Mouse (Mus musculus): Measurements from ENCODE around the gene Zc3h12c. TPM values are rescaled to one million over a fixed set of nuclear protein-coding genes. Genes with fewer than 3 reads are reported as not detected.
A peak's percentile ranks its signal among the peaks of the same experiment; 100 is the strongest.

The Zc3h12c gene
- polyA plus RNA-seq, 3 experiments from 2014 or later, result 1.0 to 2.6 (median 1.8) TPM

GRCm38 (mm10) chr9:52098600-52098999 is 69.8 kb downstream of the Zc3h12c start:
- ATAC-seq, result peak; percentile 43

GRCm38 (mm10) chr9:52097386-52097785 is 71.0 kb downstream of the Zc3h12c start:
- ATAC-seq, result no peak

DNA sequence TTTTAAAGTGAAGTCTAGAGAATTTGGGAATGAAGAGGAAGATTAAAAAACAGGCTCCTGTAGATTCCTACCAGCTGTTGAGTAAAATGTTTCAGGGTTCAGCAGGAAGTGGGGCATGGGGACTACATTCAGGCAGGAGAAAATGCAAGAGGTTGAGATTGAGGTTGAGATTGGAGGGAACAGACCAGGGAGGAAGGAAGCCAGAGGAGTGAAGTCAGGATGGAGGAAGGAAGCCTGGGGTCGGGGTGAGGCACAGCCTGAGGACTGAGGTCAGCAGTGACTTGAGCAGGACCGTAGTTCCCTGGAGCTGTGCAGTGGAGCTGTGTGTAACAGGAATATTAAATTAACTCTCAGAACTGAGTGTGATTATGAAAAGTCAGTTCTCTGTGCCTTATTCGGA is 72.7 kb downstream of the Zc3h12c start:
- ATAC-seq, result no peak

DNA sequence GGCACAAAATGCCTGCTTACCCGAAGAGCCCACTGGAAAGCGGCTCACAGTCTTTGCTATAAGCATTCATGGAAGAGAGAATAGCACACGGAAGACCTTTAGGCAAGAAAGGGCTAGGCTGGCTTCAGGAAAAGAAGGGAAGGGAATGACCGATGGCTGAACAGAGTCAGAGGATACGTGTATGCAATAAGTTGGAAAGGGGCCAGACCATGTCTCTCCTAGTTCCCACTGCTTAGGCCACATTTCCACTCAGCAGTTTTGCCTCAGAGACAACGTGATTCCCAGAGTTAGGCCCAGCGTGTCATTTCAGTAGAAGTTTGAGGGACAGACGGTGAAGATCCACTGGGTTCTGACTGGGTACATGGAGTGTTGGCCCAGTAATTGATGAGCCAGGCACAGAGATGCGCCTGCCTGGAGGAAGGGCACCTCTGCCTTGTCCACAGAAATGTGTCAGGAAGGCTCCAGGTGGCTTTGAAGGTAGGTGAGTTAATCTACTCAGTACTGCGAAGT is 73.8 kb downstream of the Zc3h12c start:
- ATAC-seq, result no peak

DNA sequence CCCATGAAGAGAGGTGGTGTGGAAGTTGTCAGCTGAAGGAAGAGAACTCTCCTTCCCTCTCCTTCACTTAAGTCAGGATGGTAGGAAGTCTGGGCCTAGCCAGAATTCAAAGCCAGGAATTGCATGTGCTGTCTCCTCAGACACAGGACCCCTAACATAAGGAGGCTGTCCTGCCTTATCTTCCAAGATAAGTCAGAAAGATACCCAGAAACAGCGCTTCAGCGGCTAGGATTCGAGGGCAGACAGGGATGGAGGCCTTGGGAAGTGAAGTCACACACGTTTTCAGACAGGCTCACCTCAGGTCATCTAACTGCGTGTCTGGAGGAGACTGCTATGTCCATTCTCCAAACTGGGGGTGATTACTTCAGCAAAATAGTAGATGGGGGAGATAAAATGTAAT is 74.4 kb downstream of the Zc3h12c start:
- ATAC-seq, result no peak

DNA sequence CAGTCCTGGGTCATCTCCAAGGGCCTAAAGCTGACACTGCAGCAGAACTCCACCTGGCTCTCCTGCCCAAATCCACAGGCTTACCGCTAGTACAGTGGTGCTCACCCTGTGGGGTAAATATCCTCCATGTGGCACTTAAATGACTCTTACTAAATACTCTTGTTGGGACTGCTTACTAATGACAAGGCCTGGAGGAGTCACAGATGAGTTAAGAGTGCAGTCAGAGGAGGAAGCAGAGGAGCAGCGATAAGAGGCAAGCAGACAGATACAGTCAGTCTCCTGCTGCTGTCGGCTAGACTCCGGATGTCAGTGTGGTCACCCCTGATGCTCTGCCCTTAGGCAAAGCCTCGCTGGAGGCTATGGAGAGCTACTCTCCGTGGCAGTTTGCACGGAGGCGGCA is 75.3 kb downstream of the Zc3h12c start:
- ATAC-seq, result no peak

DNA sequence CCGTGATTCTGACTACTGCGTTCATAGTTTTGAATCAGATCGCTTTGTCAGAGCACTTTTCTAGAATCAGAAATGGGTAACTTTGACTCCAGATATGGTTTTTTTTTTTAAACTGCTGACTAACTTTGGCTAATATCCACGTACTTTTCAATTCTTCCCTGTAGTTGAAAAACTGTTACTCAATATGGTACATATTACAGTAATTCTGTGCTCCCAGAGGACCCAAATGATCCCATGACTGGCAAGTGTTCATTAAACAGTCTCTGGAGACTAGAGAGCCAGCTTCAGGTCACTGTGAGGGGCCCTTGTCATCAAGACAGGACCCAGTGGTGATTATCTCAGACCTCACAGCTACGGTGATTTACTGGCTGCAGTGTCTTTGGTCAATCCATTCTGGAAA is 76.1 kb downstream of the Zc3h12c start:
- ATAC-seq, result no peak

GRCm38 (mm10) chr9:52091752-52092151 is 76.6 kb downstream of the Zc3h12c start:
- no peak for ATAC-seq

- ATAC-seq, result no peak
Observed at GRCm38 (mm10) chr9:52082414-52082813, 86.0 kb downstream of the Zc3h12c start.

- no peak for ATAC-seq
Observed at GRCm38 (mm10) chr9:52081979-52082378, 86.4 kb downstream of the Zc3h12c start.

DNA sequence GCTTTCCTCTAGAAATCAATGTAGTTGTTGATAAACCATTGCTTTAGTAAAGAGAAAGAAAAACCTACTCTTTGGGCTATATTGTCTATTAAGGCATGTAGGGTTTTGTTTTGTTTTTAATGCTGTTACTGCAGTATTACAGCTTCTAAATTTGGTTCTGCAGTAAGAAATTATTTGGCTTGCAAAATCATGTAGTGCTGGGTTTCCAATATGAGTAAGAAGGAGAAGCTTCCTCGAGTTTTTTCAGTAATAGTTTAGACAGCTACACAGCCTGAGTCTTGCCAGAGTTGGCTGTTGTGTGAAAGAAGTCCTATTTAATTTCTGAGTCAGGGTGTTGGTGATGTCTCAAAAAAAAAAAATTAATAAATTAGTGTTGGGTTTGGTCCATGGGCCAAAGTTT is 90.7 kb downstream of the Zc3h12c start:
- no peak for ATAC-seq

DNA sequence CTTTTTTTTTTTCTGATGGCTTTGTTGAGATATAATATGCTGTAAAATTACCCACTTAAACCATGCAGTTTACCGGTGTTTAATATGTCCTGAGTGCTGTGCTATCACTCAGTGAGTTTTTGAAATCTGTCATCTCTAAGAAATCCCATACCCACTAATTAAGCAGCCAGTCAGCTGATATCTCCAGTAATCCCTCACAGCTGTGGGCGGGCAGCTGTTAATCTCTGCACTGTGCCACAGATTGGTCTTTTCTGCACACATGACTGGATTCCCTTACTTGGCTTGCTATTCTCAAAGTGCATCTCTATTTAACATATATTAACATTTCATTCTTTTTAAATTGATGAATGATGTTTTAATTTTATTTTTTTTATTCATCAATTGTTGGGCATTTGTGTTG is 92.3 kb downstream of the Zc3h12c start:
- ATAC-seq, result no peak

GRCm38 (mm10) chr9:52072202-52072601 is 96.2 kb downstream of the Zc3h12c start:
- ATAC-seq, result no peak

DNA sequence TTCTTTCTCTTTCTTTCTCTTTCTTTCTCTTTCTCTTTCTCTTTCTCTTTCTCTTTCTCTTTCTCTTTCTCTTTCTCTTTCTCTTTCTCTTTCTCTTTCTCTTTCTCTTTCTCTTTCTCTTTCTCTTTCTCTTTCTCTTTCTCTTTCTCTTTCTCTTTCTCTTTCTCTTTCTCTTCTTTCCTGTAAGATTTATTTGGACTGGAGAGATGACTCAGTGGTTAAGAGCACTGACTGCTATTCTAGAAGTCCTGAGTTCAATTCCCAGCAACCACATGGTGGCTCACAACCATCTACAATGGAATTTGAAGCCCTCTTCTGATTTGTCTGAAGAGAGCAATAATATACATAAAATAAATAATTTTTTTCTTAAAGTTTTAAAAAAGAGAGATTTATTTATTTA is 97.0 kb downstream of the Zc3h12c start:
- ATAC-seq, result peak; percentile 54

- ATAC-seq, result no peak
Observed at GRCm38 (mm10) chr9:52070052-52070451, 98.3 kb downstream of the Zc3h12c start.

Other genes starting within 250 kb of the Zc3h12c start
- gene Fdx1, start 205.0 kb downstream of the Zc3h12c start, polyA plus RNA-seq (2017; shearing (Covaris generic)), result 10 to 100 TPM in 2 of 3 experiments, 1 to 10 TPM in 1; 3.6 to 13.9 (median 11.5) TPM
- gene Rdx, start 121.4 kb downstream of the Zc3h12c start, polyA plus RNA-seq (2017; shearing (Covaris generic)), result 10 to 100 TPM; 45.1 to 71.9 (median 50.0) TPM